Mouse (Mus musculus): ENCODE results near the gene Armh4.

GRCm38 (mm10) chr14:49679511-49680284 lies 103.5 kb downstream of the Armh4 start:
- no peak for TF ChIP-seq CTCF (IDR thresholded peaks at IDR 0.05; ENCODE audit: low read depth)
- no peak for TF ChIP-seq EP300 (IDR thresholded peaks at IDR 0.05; ENCODE audit: low read depth)
